Mouse (Mus musculus) embryonic fibroblast, embryonic 13.5 days (primary cell): ENCODE measurements at regions not wholly inside any gene's neighbourhood (a gene's known extent, or its start where the extent isn't known, plus 50 kb on each side); places are given as distances from the start of the nearest gene placed in this dataset.
"Not testable (repeated sequence)": the region's sequence is repeated elsewhere in the genome, so short reads cannot be mapped to it uniquely, and the experiment has no call there.

ENCODE experiments used
- CTCF ChIP-seq: IDR thresholded peaks from 2 replicates; pipeline ENCODE4 v1.5.1; 2011; ENCODE audit warnings: mild to moderate bottlenecking, control low read depth, low read length, moderate library complexity, borderline replicate concordance; ENCODE audit not compliant: insufficient read depth
- POLR2A ChIP-seq: IDR thresholded peaks from 2 replicates; pipeline ENCODE4 v1.6.1; 2011; ENCODE audit warnings: low read depth, mild to moderate bottlenecking, control low read depth, low read length, moderate library complexity

GRCm38 (mm10) chr12:48448719-48449118 lies 933.7 kb upstream of the Foxg1 start:
- TF ChIP-seq CTCF, POLR2A: not testable (repeated sequence)
